Mouse (Mus musculus) layer of hippocampus, adult 9-11 months (tissue): ENCODE results near the gene Zdhhc1.

Experiments used
- DNase-seq: peaks from one replicate; pipeline ENCODE4 v3.0.0; 2022

Zdhhc1 gene

GRCm38 (mm10) chr8:105496439-105497180 lies at the start of gene Zdhhc1:
Gene Zdhhc1, minus strand, starts transcription at chr8:105496902.
- peak; percentile 82 for DNase-seq

- no peak for DNase-seq
Measured at GRCm38 (mm10) chr8:105545249-105545648, 48.5 kb upstream of the Zdhhc1 start.

GRCm38 (mm10) chr8:105544544-105545205 lies 48.0 kb upstream of the Zdhhc1 start:
- no peak for DNase-seq

- no peak for DNase-seq
Measured at GRCm38 (mm10) chr8:105543703-105544102, 47.0 kb upstream of the Zdhhc1 start.

- DNase-seq: no peak
Measured at GRCm38 (mm10) chr8:105542808-105543207, 46.1 kb upstream of the Zdhhc1 start.

GRCm38 (mm10) chr8:105542032-105542656 lies 45.4 kb upstream of the Zdhhc1 start:
- DNase-seq: no peak

GRCm38 (mm10) chr8:105538940-105539339 lies 42.2 kb upstream of the Zdhhc1 start:
- no peak for DNase-seq

GRCm38 (mm10) chr8:105537011-105537677 lies 40.4 kb upstream of the Zdhhc1 start:
- DNase-seq: no peak

- DNase-seq: no peak
Measured at GRCm38 (mm10) chr8:105536546-105536945, 39.8 kb upstream of the Zdhhc1 start.

- DNase-seq: no peak
Measured at GRCm38 (mm10) chr8:105533892-105534329, 37.2 kb upstream of the Zdhhc1 start.

- no peak for DNase-seq
Measured at GRCm38 (mm10) chr8:105533439-105533838, 36.7 kb upstream of the Zdhhc1 start.

GRCm38 (mm10) chr8:105531774-105532173 lies 35.1 kb upstream of the Zdhhc1 start:
- DNase-seq: no peak

- no peak for DNase-seq
Measured at GRCm38 (mm10) chr8:105529271-105529670, 32.6 kb upstream of the Zdhhc1 start.

GRCm38 (mm10) chr8:105528206-105528605 lies 31.5 kb upstream of the Zdhhc1 start:
- no peak for DNase-seq

GRCm38 (mm10) chr8:105527110-105527509 lies 30.4 kb upstream of the Zdhhc1 start:
- no peak for DNase-seq

GRCm38 (mm10) chr8:105522890-105523289 lies 26.2 kb upstream of the Zdhhc1 start:
- DNase-seq: no peak

GRCm38 (mm10) chr8:105521995-105522769 lies 25.5 kb upstream of the Zdhhc1 start:
- no peak for DNase-seq

- DNase-seq: no peak
Measured at GRCm38 (mm10) chr8:105521061-105521460, 24.4 kb upstream of the Zdhhc1 start.

GRCm38 (mm10) chr8:105520521-105520920 lies 23.8 kb upstream of the Zdhhc1 start:
- DNase-seq: no peak

- no peak for DNase-seq
Measured at GRCm38 (mm10) chr8:105519591-105519990, 22.9 kb upstream of the Zdhhc1 start.

- DNase-seq: peak; percentile 41
Measured at GRCm38 (mm10) chr8:105518436-105519313, 22.0 kb upstream of the Zdhhc1 start, which contains the start of gene Hsd11b2. Gene Hsd11b2, plus strand, starts transcription at chr8:105518755.
